Mouse (Mus musculus) liver, embryonic 11.5 days (tissue): Measurements from ENCODE around the gene Eef1b2. TPM values are rescaled to one million over a fixed set of nuclear protein-coding genes. Genes with fewer than 3 reads are reported as not detected.

Experiments used
- ATAC-seq: fragments of 200-750 bp; cut with Nextera tagmentation; replicated peaks from 2 replicates; pipeline ENCODE4 v1.8.0; 2017; ENCODE audit warnings: moderate number of reproducible peaks, mild to moderate bottlenecking, moderate TSS enrichment, moderate library complexity; ENCODE audit not compliant: low FRiP score
- DNase-seq: peaks from one replicate; pipeline ENCODE4 v3.0.0-alpha.2; 2017; ENCODE audit warnings: low spot score
- H3K27ac ChIP-seq: fragments of 300-500 bp; sonication (generic); 2 replicates; pipeline ENCODE4 v1.5.1; 2014; ENCODE audit warnings: mild to moderate bottlenecking, low read depth, low read length, control low read depth
- H3K27me3 ChIP-seq: fragments of 300-500 bp; sonication (generic); replicated peaks from 2 replicates; pipeline ENCODE4 v1.6.1; 2014; ENCODE audit warnings: low read length, mixed read lengths; ENCODE audit not compliant: control insufficient read depth, insufficient read depth
- H3K36me3 ChIP-seq: fragments of 300-500 bp; sonication (generic); 2 replicates; pipeline ENCODE4 v1.6.1; 2014; ENCODE audit warnings: mild to moderate bottlenecking, low read length, moderate library complexity, mixed read lengths; ENCODE audit not compliant: control insufficient read depth, insufficient read depth
- H3K4me1 ChIP-seq: fragments of 300-500 bp; sonication (generic); replicated peaks from 2 replicates; pipeline ENCODE4 v1.6.1; 2014; ENCODE audit warnings: low read length, mixed read lengths; ENCODE audit not compliant: control insufficient read depth, insufficient read depth
- H3K4me2 ChIP-seq: fragments of 300-500 bp; sonication (generic); 2 replicates; pipeline ENCODE4 v1.6.1; 2014; ENCODE audit warnings: mild to moderate bottlenecking, control low read depth, moderate library complexity
- H3K4me3 ChIP-seq: fragments of 300-500 bp; sonication (generic); 2 replicates; pipeline ENCODE4 v1.5.1; 2014; ENCODE audit warnings: low read depth, low read length, control low read depth
- H3K9ac ChIP-seq: fragments of 300-500 bp; sonication (generic); 2 replicates; pipeline ENCODE4 v1.6.1; 2014; ENCODE audit warnings: low read depth, low read length, control low read depth
- H3K9me3 ChIP-seq: fragments of 300-500 bp; sonication (generic); 2 replicates; pipeline ENCODE4 v1.6.1; 2016; ENCODE audit warnings: low read length, inconsistent platforms, mixed read lengths; ENCODE audit not compliant: control insufficient read depth
- WGBS: fragments of 180-500 bp; shearing (Covaris S2); extraction: QIAGEN DNeasy Blood & Tissue Kit; methylation state at CpG from one replicate; pipeline ENCODE4 v1.1.7; 2014; 5-methylcytosine and 5-hydroxymethylcytosine counted together
- microRNA-seq: library from miRNA; unstranded; fragments of <30 nt; microRNA quantifications from one replicate; pipeline ENCODE4, GENCODE M21; 2017; ENCODE audit warnings: borderline number of aligned reads
- polyA plus RNA-seq: library from polyadenylated mRNA; unstranded; fragments of >200 nt; fragmentation: Nextera tagmentation; extraction: Ambion mirVana; gene quantifications from 2 replicates; pipeline ENCODE4 v1.2.1, GENCODE M21; 2014

Gene Eef1b2
- polyA plus RNA-seq, 1 experiment from 2014 or later: 775 TPM

- no peak within 1 kb of the TSS for H3K27ac ChIP-seq
- H3K4me3 ChIP-seq: no peak within 1 kb of the TSS
- H3K27me3 ChIP-seq: no peaks in the 10 kb centered on the region; the same call in 1 of the 2 replicates
- 32% methylated on average over 3 of the region's 3 CpGs for WGBS
- no peaks in the 10 kb centered on the region for H3K4me1 ChIP-seq
- no peaks in the 10 kb centered on the region for H3K36me3 ChIP-seq
- H3K4me2 ChIP-seq: 0 out of 2 replicates have a peak within 1 kb of the TSS, but pooled peaks have one; percentile 14
- H3K9ac ChIP-seq: no peak within 1 kb of the TSS
- no peaks in the 10 kb centered on the region; the same call in 1 of the 2 replicates for H3K9me3 ChIP-seq
- no peak for ATAC-seq
- DNase-seq: no peak
Measured at GRCm38 (mm10) chr1:63214271-63214558, 37.6 kb downstream of the Eef1b2 start, which contains the start of gene Gpr1. Gene Gpr1, minus strand, starts transcription at chr1:63214543.

DNA sequence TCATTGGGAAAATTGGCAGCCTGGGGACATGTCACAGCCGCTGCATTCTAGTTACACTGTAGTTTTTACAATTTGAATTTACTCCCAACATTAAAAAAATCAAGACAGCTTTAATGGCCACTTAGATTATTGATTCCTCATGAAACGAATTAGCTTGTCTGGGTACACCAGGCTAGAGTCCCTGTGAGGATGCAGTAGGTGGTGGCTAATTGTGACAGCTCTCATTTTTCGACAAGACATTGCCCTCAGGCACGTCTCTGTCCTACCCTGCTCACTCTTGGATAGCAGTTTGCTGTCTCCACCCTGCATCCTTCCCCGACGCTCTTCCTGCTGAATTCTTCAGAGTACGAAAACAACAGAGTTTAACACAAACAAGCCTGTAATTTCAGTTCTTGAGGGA lies 38.0 kb downstream of the Eef1b2 start:
- 47% methylated on average over 7 of the region's 7 CpGs for WGBS
- H3K9me3 ChIP-seq: no peaks in the 10 kb centered on the region; the same call in 1 of the 2 replicates

DNA sequence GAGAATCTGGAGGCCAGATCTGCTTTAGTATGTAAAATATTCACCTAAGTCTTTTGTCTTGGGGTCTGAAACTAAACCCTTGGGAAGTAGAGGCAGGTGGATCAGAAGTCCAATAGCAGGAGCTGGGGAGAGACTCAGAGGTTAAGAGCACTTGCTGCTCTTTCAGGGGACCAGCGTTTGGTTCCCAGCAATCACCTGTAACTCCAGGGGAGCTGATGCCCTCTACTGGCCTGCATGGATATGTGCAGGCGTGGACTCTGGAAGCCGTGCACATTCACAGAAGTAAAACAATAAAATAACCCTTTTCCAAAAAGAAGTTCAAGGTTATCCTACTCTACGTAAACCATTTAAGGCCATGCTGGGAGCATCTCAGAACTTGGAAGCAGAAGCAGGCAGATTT lies 42.7 kb downstream of the Eef1b2 start:
- Histone ChIP-seq H3K9me3 (no peaks in the 10 kb centered on the region; the same call in 1 of the 2 replicates), H3K9ac (no peak overlapping the region), H3K27ac (no peak overlapping the region), H3K4me2 (no peak overlapping the region), H3K36me3 (no peaks in the 10 kb centered on the region), H3K27me3 (no peaks in the 10 kb centered on the region; the same call in 1 of the 2 replicates), H3K4me1 (no peaks in the 10 kb centered on the region), H3K4me3 (no peak overlapping the region)
- ATAC-seq (no peak), DNase-seq (no peak)
- WGBS: 89% methylated on average over 4 of the region's 4 CpGs

More for the DNA sequence above, 38.0 kb downstream of the Eef1b2 start:
- no peak for ATAC-seq
- H3K4me3 ChIP-seq: no peak overlapping the region
- no peak overlapping the region for H3K27ac ChIP-seq
- no peak for DNase-seq
- H3K9ac ChIP-seq: no peak overlapping the region
- no peak overlapping the region for H3K4me2 ChIP-seq
- H3K27me3 ChIP-seq: no peaks in the 10 kb centered on the region; the same call in 1 of the 2 replicates
- no peaks in the 10 kb centered on the region for H3K36me3 ChIP-seq
- H3K4me1 ChIP-seq: no peaks in the 10 kb centered on the region

- peak; percentile 83 for ATAC-seq
- H3K4me1 ChIP-seq: no peaks in the 10 kb centered on the region
- WGBS: 30% methylated on average over 4 of the region's 4 CpGs
- no peak overlapping the region for H3K9ac ChIP-seq
- no peaks in the 10 kb centered on the region for H3K36me3 ChIP-seq
- no peak overlapping the region for H3K4me3 ChIP-seq
- no peak overlapping the region for H3K27ac ChIP-seq
- H3K9me3 ChIP-seq: no peaks in the 10 kb centered on the region
- H3K27me3 ChIP-seq: no peaks in the 10 kb centered on the region
- H3K4me2 ChIP-seq: no peak overlapping the region
- DNase-seq: no peak
Measured at GRCm38 (mm10) chr1:63225009-63225408, 48.4 kb downstream of the Eef1b2 start.

- H3K4me3 ChIP-seq: no peak overlapping the region
- H3K27me3 ChIP-seq: no peaks in the 10 kb centered on the region
- no peak overlapping the region for H3K9ac ChIP-seq
- no peaks in the 10 kb centered on the region for H3K9me3 ChIP-seq
- ATAC-seq (no peak), DNase-seq (no peak)
- H3K36me3 ChIP-seq: no peaks in the 10 kb centered on the region
- H3K4me1 ChIP-seq: no peaks in the 10 kb centered on the region
- no peak overlapping the region for H3K27ac ChIP-seq
- H3K4me2 ChIP-seq: no peak overlapping the region
- WGBS: 20% methylated on average over 7 of the region's 7 CpGs
Measured at GRCm38 (mm10) chr1:63225890-63226289, 49.3 kb downstream of the Eef1b2 start.

DNA sequence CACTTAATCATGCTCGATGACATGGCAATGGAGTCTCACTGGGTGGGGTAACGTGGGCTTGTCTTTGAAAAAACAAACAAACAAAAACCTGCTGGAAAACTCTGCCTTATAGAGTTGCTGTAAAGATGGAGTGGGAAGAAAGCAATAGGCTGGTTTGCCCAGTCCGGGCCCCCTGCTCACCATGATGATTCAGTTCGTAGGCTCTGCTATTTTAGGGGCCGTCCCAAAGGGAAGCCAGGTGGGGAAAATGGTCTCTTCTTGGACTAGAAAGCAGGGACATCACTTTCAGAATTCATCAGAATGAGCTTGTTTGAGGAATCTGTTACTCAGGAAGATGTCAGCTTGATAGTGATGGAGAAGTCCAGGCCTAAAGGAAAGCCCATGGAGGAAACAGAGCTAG lies 50.6 kb downstream of the Eef1b2 start:
- Histone ChIP-seq H3K27me3 (no peaks in the 10 kb centered on the region), H3K9ac (no peak overlapping the region), H3K27ac (no peak overlapping the region), H3K36me3 (no peaks in the 10 kb centered on the region), H3K9me3 (no peaks in the 10 kb centered on the region), H3K4me1 (no peaks in the 10 kb centered on the region), H3K4me2 (no peak overlapping the region), H3K4me3 (no peak overlapping the region)
- WGBS: 77% methylated on average over 5 of the region's 5 CpGs
- DNase-seq (no peak), ATAC-seq (no peak)

Small RNA genes lying within 50 kb of the gene (microRNA-seq; reads per million reads assigned to microRNA genes)
- not detected for gene Gm24557
- not detected for gene Gm27512

Other genes starting within 250 kb of the Eef1b2 start
- gene Ino80d, start 62.2 kb upstream of the Eef1b2 start, polyA plus RNA-seq: 8.5 and 10.6 TPM in 2 replicates
- gene Ndufs1, start within 50 bp of the Eef1b2 start, polyA plus RNA-seq: 184 and 197 TPM in 2 replicates
- gene Gpr1, start 37.7 kb downstream of the Eef1b2 start, polyA plus RNA-seq: 0.09 and 0.14 TPM in 2 replicates
- gene Zdbf2, start 96.4 kb downstream of the Eef1b2 start, polyA plus RNA-seq: 3.8 TPM in 2 replicates